Mouse (Mus musculus): ENCODE data around the gene Sbf1. TPM values are rescaled to one million over a fixed set of nuclear protein-coding genes. Genes with fewer than 3 reads are reported as not detected.
A peak's percentile ranks its signal among the peaks of the same experiment; 100 is the strongest.

The Sbf1 gene
- total RNA-seq (2021): 10 to 100 TPM; 62.0 to 62.1 TPM
- long read RNA-seq, experiment 1, full-length matches to known transcripts: 8 of 28 reads
- long read RNA-seq, experiment 1, partial matches to known transcripts: 8 of 28 reads
- long read RNA-seq, experiment 1, other reads (novel, unspliced or antisense): 12 of 28 reads
- long read RNA-seq, experiment 2, full-length matches to known transcripts: 7 of 37 reads
- long read RNA-seq, experiment 2, partial matches to known transcripts: 14 of 37 reads
- long read RNA-seq, experiment 2, other reads (novel, unspliced or antisense): 16 of 37 reads

DNA sequence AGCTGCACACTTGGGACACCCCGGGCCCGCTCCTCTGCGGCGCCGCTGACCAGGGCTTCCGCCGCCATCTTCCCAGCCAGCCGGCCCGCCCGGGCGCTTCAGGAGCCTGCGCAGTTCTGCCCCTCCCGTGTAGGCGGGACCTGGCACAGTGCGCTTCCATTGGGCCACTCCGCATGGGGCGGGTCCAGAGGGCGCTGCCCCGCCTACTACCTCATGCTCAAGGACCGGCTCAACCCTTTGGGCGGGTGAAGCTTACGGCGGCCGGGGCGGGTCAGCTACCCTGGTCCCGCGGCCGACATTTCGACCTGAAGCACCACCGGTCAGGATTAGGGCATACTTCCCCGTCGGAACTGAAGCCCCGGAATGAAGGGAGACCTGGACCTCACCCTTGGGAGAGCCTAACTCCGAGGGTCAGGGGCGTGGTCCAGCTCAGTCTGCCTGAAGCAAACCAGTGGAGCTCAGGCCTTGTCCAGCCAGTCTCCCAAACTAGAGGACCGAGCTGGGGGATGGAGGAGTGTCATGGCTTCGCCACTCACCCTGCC is at the start of gene Sbf1:
Gene Sbf1 (minus strand): TSS at position 122 of the 542 bp plus-strand sequence.
- intact Hi-C loops (cut with DNase I): no loop called here
- DNase-seq: peak; percentile 97 to 99

DNA sequence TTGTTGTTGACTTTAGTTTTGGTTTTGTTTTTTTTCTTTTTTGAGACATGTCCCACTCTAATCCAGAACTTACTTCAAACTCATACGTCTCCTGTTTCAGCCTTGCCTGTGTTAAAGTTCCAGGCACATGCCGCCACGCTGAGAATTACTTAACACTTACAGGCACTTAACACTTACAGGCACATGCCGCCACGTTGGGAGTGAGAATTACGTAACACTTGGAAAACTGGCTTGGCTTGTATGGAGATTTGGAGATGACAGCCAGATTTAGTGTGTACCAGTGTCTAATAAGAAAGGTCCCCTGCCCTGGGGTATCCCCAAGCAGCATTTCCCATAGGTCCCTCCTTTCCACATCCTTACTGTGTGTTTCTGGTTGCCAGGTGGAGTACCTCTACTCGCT is 47.9 kb upstream of the Sbf1 start:
- no peak for DNase-seq
- intact Hi-C loops (cut with DNase I): no loop called here

DNA sequence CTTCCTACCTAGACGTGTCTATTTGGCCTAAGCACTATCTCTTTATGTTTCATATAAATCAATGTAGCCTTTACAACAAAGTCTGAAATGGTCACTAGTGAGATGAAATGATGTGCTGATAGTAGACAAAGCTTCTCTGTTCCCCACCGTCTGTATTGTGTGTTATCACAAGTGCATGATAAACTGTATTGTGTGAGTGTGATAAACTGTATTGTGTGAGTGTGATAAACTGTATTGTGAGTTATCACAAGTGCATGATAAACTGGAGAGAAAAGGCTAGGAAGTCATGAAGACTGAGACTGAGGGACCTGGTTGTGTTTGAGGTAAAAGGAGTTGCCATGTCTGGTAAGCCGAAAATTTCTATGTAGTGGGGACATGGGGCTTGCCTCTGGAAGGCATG is 43.7 kb upstream of the Sbf1 start:
- no peak for DNase-seq
- intact Hi-C loops (cut with DNase I): no loop called here

DNA sequence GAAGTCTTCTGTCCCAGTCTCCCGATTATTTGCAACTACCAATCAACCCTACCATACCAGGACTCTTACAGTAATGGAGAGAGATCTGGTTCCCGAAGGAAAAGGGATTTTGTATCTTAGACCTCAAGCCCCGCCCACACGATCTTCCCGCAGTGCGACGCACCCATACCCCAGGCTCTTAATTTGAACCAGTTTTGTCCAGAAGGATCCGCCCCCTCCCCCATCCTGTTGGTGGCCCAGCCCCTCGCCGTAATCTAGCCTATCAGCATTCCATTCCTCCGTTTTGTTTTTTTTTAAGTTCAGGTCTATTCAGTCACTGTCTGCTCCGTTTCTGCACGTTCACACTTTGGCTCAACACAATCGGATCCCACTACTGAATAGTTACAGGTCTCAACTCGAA is 41.3 kb upstream of the Sbf1 start:
- intact Hi-C loops (cut with DNase I): no loop called here
- DNase-seq: no peak

DNA sequence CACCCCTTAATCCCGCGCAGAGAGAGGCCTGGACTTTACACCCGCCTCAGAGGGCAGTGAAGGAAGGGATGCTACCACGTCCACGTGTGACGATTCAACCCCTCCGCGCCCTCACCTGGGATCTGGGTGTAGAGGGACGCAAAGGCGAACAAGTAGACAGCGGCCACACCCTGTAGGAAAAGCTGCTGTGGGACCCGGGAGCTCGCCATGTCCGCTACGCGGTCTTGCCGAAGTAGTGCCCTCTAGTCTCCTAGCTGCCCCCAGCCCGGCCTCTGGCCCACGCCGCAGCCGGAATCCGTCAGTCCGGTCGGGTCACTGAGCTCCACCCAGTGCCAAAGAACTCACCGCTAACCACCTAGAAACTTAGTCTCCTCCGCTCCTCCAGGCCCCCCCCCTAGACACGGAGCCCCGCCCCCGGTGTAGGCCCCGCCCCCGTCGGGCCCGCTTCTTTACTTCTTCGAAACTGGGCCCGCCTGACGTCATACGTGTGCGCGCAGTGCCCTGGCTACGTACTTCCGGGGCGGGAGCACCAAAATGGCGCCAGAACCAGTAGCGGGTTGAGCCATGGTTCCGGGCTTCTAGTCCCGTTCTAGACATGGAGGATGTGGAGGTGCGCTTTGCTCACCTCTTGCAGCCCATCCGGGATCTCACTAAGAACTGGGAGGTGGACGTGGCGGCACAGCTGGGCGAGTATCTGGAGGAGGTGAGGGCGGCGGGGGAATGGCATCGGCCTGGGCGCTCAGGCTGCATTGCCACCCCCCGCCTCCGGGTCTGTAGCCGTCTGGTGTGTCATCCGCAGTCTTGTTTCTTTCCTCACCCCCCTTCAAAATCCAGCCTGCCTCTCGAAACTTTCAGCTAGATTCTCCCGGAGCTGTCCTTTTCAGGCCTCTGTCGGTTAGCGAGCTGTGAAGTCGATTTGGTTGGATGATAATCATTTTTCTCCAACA is 40.4 kb upstream of the Sbf1 start, which contains the start of the genes Lmf2 and Ncaph2:
Gene Lmf2 (minus strand): TSS at position 419 of the 947 bp plus-strand sequence.
Gene Ncaph2 (plus strand): TSS at position 479 of the 947 bp plus-strand sequence.
- intact Hi-C loops (cut with DNase I): no loop called here
- peak; percentile 94 for DNase-seq

DNA sequence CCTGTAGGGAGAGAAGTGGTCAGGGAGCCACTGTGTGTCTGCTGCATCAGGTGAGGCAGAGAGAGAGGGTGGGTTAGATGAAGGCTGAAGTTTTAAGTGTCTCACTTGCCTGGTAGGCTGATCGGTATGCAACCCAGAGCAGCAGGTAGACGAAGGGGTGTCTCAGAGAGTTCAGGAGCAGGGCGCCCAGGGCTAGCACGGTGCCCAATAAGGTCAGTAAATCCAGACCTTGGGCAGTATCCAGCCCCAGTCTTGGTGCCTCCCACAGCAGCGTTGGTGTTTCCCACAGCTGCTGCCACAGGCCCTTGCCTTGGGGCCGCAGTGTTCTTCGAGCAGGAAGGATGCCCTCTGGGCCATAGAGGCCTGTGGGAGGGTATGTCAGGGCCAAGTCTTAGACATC is 39.3 kb upstream of the Sbf1 start:
- no peak for DNase-seq
- intact Hi-C loops (cut with DNase I): loop anchor here (5.0 kb wide), 1 partner anchor 227 kb away; the partner anchor contains the start of gene Hdac10

DNA sequence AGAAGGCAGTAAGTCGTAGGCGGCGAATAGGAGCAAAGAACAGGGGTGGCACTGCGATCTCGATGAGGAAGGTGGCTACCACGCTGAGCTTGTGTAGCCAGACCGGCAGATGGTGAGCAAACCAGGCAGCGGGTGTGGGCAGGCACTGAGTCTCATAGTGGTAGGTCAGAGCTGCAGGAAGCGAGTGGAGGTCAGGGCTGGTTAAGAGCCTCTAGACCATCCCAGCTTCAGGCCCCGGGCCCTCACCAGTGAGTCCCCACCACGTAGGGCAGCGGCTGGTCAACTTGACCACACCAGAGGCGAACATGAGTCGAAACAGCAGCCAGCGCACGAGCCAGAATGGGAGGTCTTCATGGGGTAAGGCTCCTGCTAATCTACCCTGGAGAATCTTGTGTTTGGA is 38.7 kb upstream of the Sbf1 start:
- DNase-seq: no peak
- intact Hi-C loops (cut with DNase I): loop anchor here (5.0 kb wide), 1 partner anchor 227 kb away; the partner anchor contains the start of gene Hdac10

DNA sequence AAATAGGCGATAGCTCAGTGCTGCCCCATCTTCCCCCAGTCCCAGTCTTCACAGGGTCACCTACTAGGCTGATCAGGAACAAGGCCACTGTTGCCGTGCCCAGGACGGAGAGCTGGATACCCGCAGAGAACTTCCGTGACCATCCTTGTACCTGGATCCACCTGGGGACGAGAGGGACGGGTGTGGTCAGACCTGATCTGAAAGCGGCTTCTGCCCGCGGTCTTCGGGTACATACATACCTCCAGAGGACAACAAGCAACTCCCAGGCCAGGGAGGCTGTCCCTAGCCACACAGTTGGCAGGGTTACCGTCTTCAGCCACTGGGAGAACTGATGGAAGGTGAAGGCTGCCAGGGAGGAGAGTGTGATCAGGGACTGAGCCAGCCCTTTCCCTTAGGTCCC is 37.7 kb upstream of the Sbf1 start:
- intact Hi-C loops (cut with DNase I): loop anchor here (5.0 kb wide), 1 partner anchor 225 kb away; the partner anchor contains the start of gene Hdac10
- no peak for DNase-seq

DNA sequence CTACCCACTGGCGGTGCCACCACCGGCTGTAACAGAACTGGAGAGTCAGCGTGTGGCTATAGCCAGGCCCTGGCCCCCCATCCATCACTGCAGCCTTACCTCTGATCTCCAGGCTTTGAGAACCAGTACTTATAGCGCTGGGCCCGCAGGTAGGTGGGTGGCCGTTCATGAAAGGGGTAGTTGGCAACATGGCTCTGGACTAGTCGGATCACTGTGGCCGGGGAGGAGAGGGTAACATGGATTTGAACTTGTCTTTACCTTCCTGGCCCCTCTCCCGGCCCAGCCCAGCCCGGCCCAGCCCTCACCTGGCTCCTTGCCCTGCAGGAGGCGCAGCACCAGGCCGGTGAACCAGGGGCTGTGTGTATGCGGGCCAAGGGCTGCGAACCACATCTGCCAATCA is 36.9 kb upstream of the Sbf1 start:
- intact Hi-C loops (cut with DNase I): loop anchor here (5.0 kb wide), 1 partner anchor 225 kb away; the partner anchor contains the start of gene Hdac10
- DNase-seq: no peak

DNA sequence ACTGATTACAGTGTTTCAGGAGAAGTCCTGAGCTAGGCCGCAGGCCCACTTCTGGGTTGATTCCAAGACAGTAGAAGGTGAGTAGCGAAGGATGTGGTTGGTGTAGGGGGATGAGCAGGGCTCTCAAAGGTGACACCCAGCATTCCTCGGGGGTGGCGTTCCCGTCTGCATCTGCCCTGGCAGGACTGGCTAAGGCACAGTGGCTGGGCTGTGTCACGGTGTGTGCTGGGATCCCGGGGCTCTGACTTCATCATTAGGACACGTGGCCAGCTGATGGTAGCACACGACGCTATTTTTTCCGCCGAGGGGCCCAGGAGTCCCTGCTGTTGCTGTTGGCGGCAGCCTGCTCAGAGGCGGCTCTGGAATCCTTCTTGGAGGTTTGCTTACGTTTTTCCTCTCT is 36.2 kb upstream of the Sbf1 start:
- intact Hi-C loops (cut with DNase I): loop anchor here (5.0 kb wide), 1 partner anchor 224 kb away; the partner anchor contains the start of gene Hdac10
- no peak for DNase-seq

DNA sequence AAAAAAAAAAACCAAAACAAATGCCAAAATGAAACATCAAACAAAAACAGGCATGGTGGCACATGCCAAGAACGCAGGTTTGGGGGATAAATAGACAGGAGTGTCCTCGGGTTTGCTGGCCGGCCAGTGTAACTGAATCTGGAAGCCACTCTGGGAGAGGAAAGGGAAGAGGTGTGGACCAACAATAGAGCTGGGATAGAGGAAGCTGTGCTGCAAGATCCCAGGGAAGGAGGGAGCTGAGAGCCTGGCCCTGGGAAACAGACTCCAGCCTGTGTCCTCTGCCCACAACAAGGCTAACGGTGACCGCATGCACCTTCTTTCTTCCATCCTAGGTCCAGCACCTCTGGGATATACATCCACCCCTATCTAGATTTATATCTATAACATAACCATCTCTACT is 35.3 kb upstream of the Sbf1 start:
- DNase-seq: no peak
- intact Hi-C loops (cut with DNase I): loop anchor here (5.0 kb wide), 1 partner anchor 223 kb away; the partner anchor contains the start of gene Hdac10

DNA sequence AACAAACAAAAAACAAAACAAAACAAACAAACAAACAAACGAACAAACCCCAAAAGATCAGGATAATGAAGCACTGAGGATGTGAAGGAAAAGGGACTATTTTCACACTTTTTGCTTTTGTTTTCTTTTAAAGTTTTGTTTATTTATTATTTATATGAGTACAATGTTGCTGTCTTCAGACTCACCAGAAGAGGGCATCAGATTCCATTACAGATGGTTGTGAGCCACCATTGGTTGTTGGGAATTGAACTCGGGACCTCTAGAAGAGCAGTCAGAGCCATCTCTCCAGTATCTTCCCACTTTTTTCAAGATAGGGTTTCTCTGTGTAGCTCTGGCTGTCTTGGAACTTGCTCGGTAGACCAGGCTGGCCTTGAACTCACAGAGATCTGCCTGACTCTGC is 28.2 kb upstream of the Sbf1 start:
- intact Hi-C loops (cut with DNase I): loop anchor here (10.0 kb wide), 1 partner anchor 191 kb away; no protein-coding TSS in a partner anchor
- no peak for DNase-seq

DNA sequence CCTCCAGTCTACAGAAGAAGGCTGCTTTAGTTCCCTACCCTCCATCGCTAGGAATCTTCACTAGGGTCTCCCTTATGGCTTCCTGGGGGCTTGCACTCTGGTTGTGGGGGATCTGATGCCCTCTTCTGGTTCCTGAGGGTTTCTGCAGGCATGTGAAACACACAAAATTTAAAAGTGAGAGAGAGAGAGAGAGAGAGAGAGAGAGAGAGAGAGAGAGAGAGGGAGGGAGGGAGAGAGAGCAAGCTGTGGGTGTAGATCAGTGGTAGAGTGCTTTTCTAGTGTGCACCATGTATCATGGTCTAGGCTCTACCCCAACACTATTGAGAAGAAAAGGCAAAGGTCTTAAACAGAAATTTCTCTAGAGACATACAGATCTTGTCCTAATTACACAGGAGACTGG is 26.6 kb upstream of the Sbf1 start:
- intact Hi-C loops (cut with DNase I): loop anchor here (10.0 kb wide), 1 partner anchor 193 kb away; no protein-coding TSS in a partner anchor
- no peak for DNase-seq

DNA sequence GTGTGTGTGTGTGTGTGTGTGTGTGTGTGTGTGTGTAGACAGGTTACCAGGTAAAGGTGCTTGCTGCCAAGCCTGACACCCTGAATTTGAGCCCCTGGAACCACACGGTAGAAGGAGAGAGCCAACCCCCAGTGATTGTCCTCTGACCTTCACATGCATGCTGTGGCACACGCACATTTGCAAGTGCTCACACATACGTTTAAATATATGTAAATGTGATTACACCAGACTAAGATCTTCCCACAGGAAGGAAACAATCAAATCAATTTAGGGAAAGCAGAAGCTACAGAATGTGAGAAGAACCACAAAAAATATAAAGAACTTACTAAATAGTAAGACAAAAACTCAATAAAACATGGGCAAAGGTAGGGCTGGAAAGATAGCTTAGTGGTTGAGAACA is 25.0 kb upstream of the Sbf1 start:
- DNase-seq: no peak
- intact Hi-C loops (cut with DNase I): loop anchor here (10.0 kb wide), 1 partner anchor 195 kb away; no protein-coding TSS in a partner anchor

DNA sequence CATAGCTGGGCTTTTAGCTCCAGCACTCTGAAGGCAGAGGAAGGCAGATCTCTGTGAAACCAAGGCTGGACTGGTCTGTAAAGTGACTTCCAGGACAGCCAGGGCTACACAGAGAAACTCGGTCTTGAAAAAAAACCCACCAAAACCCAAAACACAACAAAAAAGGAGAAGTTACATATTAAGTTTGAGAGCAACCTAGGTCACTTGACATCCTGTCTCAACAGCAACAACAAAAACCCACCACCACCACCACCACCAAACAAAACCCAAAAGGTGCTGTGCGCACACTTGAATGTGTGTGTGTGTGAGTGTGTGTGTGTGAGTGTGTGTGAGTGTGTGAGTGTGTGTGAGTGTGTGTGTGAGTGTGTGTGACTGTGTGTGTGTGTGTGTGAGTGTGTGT is 24.6 kb upstream of the Sbf1 start:
- no peak for DNase-seq
- intact Hi-C loops (cut with DNase I): loop anchor here (10.0 kb wide), 1 partner anchor 195 kb away; no protein-coding TSS in a partner anchor

DNA sequence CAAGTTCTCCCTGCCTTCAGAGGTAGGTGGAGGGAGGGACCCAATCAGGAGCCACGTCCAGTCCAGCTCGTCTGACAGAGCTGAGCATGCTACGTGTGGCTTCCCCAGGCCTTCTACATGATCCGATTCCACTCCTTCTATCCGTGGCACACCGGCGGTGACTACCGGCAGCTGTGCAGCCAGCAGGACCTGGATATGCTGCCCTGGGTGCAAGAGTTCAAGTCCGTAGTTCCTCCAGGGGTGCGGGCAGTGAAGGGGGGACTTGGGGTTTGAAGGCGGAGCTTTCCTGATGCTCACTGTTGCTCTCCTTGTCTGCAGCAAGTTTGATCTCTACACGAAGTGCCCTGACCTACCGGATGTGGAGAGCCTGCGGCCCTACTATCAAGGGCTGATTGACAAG is 21.3 kb upstream of the Sbf1 start:
- no peak for DNase-seq
- intact Hi-C loops (cut with DNase I): no loop called here

DNA sequence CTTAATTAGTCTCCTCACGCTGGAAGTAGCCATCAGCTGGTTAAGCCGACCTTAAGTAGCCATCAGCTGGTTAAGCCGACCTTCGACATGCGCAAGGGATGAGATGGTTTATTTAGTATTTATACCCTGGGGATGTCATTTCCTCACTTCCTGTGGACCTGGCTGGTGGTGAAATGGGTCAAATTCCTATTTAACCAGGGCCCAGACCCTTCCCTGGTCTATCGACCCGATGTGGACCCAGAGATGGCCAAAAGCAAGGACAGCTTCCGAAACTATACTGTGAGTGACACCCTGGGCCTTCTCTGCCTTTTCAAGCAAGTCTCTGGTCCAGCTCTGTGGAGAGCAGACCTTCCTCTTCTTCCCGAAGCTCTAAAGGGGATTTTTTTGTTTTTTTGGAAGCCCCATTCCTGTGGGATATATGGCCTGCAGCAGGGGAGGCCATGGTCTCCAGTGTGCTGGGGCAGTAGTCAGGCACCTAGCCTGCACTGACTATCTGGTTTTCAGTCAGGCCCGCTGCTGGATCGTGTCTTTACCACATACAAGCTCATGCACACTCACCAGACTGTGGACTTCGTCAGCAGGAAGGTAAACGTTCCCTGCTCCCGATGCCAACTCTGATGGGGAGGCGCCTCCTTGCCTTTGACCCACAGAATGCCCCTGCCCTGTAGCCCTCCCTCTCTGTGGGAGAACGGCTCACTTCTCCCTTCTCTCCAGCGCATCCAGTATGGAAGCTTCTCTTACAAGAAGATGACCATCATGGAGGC is 19.8 kb upstream of the Sbf1 start:
- no peak for DNase-seq
- intact Hi-C loops (cut with DNase I): no loop called here

DNA sequence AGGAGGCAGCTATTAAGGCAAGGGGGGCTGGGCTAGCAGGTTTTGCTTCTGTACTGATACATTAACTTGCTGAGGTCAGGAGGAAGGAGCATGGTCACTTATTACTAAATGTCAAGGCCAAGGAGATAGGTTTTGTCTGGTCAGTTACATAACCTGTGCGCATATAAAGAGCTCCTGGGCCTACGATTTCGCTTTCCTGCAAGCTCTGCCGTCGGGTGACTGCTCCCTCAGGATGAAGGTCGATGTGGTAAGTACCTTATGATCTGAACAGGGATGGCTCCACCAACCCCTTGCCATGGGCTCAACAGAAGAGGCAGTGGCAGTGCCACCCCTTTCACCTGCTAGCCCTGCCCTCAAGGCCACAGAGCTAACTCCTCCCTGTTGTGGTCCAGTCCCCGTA is 19.2 kb upstream of the Sbf1 start, which contains the start of gene Miox:
Gene Miox (plus strand): TSS at position 128 of the 400 bp plus-strand sequence.
- intact Hi-C loops (cut with DNase I): no loop called here
- DNase-seq: no peak

DNA sequence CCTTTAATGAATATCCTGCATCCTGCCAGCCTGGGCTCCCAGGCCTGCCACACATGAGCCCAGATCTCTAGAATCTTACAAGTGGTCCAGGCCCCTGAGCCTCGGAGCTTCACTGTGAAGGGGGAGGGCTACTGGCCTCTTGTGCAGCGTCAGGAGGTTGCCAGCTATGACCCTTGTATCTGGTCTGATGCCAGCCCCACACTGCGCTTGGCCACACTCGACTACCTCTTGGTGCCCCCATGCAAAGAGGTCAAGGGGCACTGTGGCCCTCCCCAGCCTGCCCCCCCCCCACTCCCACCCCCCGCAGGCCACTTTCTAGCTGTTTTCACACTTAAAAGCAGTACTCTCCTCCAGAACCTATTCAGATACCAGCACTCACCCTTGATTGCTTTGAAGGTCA is 11.3 kb upstream of the Sbf1 start:
- no peak for DNase-seq
- intact Hi-C loops (cut with DNase I): no loop called here

DNA sequence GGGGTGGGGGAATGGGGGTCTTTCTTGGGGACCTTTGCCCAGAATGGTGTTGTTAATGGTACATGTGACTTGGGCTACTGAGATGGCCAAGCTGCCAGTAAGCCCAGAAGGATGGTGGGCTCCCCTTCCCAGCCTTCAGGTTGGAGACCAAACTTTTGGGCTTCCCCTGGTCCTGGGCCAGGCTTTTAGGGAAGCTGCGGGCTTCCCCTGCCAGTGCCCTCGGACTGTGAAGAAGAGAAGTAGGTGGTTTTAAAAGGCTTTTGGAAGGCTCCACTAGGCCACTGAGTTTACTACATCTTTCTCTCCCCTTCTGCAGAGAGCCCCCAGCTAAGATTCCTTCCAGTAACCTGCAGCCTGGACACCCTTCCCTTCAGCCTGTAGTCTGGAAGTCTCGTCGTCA is 8.5 kb upstream of the Sbf1 start:
- intact Hi-C loops (cut with DNase I): no loop called here
- DNase-seq: no peak

Measured in gastrocnemius, postnatal 36 days (tissue).